Mouse (Mus musculus): Measurements from ENCODE around the gene Mfap2.

Mfap2 gene

GRCm38 (mm10) chr4:141010118-141010517, at the start of gene Mfap2:
Gene Mfap2 (plus strand): TSS chr4:141010418.
- in situ Hi-C loops (cut with MboI, MseI), result no loop called here

DNA sequence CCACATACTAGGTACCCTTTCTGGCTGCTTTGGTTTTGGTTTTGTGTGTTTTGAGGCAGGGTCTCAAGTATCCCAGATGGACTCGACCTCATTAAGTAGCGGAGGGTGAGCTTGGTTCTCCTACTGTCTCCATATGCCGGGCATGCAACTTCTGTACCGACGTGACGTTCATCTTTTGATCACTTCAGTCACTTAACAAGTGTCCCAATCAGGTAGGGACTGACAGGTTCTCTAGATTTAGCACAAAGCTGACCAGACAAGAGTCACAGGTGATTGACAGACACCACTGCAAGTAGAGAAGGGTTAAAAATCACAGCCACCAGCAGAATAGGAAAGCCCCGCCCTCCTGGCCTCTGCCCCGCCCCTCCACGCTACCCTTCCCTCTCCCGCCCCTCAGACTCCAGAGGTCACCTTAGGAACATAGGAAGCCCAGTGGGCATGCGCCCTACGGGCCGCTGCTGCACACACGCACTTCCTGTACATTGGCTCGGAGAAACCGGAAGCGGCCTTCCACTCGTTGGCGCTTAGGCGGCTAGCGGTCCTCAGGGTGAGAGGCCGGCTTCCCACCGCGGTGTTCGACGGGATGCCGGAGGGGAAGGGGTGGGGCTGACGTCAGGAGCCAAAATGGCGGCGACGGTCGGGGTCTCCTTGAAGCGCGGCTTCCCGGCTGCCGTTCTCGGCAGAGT, 49.3 kb upstream of the Mfap2 start, which contains the start of gene Sdhb:
Gene Sdhb (plus strand): TSS at position 423 of the 686 bp plus-strand sequence.
- in situ Hi-C loops (cut with MboI, MseI), result loop anchor here (25.0 kb wide), 1 partner anchor 1374 kb away; no protein-coding TSS in a partner anchor

GRCm38 (mm10) chr4:140961467-140962206, 48.6 kb upstream of the Mfap2 start:
- in situ Hi-C loops (cut with MboI, MseI), result loop anchor here (25.0 kb wide), 1 partner anchor 1374 kb away; no protein-coding TSS in a partner anchor

DNA sequence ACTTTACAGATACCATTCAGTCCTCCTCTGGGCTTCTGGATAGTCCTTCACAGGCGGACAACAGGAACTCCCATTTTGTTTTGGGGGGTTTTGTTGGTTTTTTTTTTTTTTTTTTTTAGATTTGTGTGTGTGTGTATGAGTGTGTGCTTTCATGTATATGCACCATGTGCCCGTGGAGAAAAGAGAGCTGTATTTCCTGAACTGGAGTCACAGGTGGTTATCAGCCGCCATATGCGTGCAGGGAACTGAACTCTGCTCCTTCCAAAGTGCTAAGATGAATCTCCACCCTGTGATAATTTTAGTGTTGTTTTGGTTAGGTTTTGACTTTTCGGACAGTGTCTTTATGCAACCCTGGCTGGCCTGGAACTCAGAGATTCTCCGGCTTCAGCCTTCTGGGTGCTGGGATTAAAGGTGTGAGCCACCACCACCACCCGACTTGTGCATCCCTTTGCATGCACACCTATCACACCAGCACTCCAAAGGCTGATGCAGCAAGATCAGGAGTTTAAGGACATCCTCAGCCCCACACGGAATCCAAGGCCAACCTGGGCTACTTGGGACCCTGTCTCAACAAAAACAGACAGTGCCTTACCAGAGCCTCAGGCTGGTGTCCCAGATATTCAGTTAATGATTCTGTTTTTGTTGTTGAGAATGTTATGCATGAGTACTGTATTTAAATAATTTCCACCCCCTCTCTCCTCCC, 47.9 kb upstream of the Mfap2 start:
- in situ Hi-C loops (cut with MboI, MseI), result loop anchor here (25.0 kb wide), 1 partner anchor 1375 kb away; no protein-coding TSS in a partner anchor

DNA sequence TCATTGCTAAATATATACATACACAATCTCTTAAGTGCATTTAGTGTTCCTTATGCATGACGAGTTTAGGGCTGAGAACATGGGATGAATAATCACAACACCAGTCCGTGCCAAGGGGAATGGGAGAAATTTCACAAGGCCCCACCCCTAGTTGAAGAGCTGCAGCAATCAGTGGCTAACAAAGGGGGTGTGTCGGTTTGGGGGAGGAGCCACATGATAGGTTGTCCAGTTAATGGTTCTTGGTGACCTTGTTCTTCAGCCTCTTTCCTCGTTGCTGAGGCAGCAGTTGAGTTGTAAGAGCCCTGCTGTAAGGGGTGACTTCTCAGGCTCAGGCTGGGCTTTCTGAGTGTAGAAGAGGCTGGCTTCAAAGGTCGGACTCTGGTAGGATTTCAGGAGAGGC, 47.3 kb upstream of the Mfap2 start:
- in situ Hi-C loops (cut with MboI, MseI), result loop anchor here (25.0 kb wide), 1 partner anchor 1376 kb away; no protein-coding TSS in a partner anchor

DNA sequence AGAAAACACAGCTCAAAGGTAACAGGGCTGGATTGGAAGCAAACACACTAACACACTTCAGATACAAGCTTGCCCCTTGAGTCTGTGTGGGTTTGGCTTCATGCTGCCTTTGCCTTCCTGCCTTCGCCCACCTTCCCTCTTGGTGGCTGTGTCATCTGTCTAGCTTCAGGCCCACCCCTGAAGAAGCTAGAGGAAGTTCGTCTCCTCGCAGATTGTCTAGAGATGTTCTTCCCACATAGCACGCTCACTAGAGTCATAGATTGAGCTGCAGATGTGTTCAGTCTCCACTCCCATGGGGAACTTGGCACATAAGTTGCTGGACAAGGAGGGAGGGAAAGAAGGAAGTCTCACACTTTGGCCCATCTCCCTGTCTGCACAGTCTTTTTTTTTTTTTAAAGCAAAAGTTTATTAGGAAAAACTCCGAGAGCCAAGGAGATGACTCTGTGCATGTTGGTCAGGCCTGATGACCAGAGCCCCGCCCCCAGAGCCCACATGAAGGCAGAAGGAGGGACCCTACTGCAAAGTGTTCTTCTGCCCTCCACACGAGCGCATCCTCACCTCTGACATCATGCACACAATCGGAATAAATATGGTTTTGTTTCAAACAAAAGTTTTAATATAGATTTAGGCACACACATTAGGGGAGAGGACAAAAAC, 46.1 kb upstream of the Mfap2 start:
- in situ Hi-C loops (cut with MboI, MseI), result loop anchor here (25.0 kb wide), 1 partner anchor 1377 kb away; no protein-coding TSS in a partner anchor

GRCm38 (mm10) chr4:140964620-140965019, 45.6 kb upstream of the Mfap2 start:
- in situ Hi-C loops (cut with MboI, MseI), result loop anchor here (25.0 kb wide), 1 partner anchor 1377 kb away; no protein-coding TSS in a partner anchor

DNA sequence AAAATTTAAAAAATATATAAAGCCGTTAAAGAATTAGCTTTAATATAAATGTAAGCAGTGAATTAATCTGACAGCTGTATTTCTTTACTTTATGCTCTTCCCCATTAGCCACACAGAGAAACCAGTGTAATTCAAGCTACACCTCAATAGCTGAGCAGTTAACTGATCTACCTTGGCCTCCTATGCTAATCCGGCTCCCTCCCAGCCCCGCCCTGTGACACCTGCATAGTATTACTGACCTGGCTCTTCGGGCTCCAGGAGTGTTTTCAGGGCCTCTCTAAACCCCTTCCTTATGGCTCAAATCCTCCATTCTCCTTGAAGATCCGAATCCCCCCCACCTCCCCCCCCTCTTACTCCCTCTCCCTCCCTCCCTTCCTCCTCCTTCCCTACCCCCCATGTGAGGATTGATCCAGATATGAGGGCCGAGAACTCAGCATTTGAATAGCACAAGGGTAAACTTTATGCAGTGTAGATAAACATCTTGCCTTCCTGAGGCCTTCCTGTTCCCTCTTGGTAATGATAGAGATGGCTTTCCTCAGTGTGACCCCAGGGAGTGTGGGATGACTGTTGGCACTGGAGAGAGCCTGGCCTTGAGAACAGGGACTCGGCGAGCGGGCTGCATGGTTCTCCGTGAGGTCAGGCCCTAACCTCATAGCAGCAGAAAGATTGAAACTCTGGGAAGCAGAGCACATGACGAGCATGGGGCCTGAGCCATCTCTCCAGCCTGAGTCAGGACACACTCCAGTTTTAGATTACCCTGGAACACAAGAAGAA, 42.6 kb upstream of the Mfap2 start:
- in situ Hi-C loops (cut with MboI, MseI), result loop anchor here (25.0 kb wide), 1 partner anchor 1380 kb away; no protein-coding TSS in a partner anchor

- in situ Hi-C loops (cut with MboI, MseI), result loop anchor here (10.0 to 25.0 kb wide), 2 partner anchors 1384 to 1527 kb away; no protein-coding TSS in a partner anchor
Measured at GRCm38 (mm10) chr4:140971691-140972090, 38.5 kb upstream of the Mfap2 start.

- in situ Hi-C loops (cut with MboI, MseI), result loop anchor here (10.0 to 25.0 kb wide), 2 partner anchors 1387 to 1530 kb away; no protein-coding TSS in a partner anchor
Measured at GRCm38 (mm10) chr4:140974408-140974807, 35.8 kb upstream of the Mfap2 start.

- in situ Hi-C loops (cut with MboI, MseI), result loop anchor here (10.0 kb wide), 1 partner anchor 1531 kb away; no protein-coding TSS in a partner anchor
Measured at GRCm38 (mm10) chr4:140975356-140975755, 34.9 kb upstream of the Mfap2 start.

DNA sequence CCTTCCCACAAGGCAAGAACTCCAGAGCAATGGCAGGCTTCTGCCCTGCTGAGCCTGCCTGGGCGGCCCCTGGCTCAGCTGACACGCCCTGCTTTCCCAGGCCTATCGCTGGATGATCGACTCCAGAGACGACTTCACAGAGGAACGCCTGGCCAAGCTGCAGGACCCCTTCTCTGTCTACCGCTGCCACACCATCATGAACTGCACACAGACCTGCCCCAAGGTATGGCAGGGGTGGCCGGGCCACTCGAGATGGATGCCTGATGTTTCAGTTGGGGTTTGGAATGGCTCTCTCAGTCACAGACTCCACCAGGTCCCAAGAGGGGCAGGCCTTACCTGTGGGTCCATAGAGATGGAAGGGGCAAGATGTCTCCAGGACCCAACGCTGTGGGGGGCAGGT, 32.9 kb upstream of the Mfap2 start:
- in situ Hi-C loops (cut with MboI, MseI), result loop anchor here (10.0 kb wide), 1 partner anchor 1532 kb away; no protein-coding TSS in a partner anchor

DNA sequence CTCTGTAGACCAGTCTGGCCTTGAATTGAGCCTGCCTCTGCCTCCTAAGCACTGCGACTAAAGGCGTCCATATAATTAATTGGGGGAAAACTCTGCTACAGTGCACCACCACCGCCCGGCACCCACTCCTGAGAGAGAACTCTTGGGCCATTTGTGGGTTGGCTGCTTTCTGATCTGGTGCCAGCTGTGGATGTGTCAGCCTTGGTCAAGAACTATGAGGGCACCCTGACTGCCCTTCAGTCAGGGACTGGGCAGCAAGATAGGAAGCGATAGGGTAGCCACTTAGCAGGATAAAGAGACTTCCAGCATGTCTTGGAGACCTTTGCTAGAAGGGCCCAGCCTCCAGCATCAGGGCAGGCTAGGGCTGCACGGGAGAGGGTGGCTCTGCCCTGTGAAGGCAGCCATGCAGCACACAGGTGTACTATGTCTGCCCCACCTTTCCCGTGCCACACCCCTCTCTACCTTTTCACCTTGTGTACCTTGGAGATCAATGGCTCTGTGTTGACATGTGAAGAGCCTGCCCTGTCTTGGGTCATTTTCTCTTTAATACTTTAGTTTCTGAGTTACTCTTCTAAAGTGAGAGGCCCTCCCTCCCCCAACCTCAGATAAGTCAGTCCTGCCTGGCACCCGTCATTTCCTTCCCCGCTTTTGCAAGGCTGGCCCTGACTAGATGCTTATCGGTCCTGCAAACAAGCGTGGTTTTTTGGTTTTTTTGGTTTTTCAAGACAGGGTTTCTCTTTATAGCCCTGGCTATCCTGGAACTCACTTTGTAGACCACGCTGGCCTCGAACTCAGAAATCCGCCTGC, 32.1 kb upstream of the Mfap2 start:
- in situ Hi-C loops (cut with MboI, MseI), result loop anchor here (10.0 kb wide), 1 partner anchor 1533 kb away; no protein-coding TSS in a partner anchor

GRCm38 (mm10) chr4:140981605-140982004, 28.6 kb upstream of the Mfap2 start:
- in situ Hi-C loops (cut with MboI, MseI), result loop anchor here (5.0 kb wide), 1 partner anchor 81 kb away; the partner anchor contains the start of gene Crocc

DNA sequence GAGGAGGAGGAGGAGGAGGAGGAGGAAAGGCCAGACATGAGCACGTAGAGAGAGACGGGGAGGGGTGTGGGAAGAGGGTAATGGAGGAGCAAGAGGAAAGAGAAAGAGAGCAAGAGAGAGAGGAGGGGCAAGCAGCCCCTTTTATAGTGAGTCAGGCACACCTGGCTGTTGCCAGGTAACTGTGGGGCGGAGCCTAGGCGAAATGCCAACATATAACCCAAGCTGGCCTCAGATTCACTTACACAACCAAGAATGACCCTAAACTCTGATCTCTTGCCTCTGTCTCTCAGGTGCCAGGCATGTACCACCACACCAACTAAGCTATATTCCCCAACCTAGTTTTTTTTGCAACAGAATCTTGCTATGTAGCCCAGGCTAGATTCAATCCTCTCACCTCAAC, 27.4 kb upstream of the Mfap2 start:
- in situ Hi-C loops (cut with MboI, MseI), result loop anchor here (5.0 kb wide), 1 partner anchor 79 kb away; the partner anchor contains the start of gene Crocc

- in situ Hi-C loops (cut with MboI, MseI), result loop anchor here (5.0 kb wide), 1 partner anchor 79 kb away; the partner anchor contains the start of gene Crocc
Measured at GRCm38 (mm10) chr4:140983442-140983841, 26.8 kb upstream of the Mfap2 start.

DNA sequence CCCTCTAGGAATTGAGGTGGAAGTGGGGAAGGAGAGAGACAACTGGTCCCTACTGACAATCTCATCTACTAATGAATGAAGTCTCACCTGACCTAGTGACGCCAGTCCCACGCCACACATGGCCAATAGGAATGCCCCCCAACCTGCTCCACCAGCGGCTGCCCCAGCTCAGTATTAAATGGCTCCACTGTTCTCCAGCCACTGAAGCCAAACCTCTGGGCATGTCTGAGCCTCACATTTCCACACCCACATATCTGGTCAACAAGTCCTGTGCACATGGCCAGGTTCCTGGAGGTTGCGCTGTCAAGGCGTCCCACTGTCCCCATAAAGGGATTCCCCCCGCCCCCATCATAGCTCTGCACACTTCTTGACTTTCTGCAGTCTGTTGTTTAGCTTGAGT, 25.7 kb upstream of the Mfap2 start:
- in situ Hi-C loops (cut with MboI, MseI), result loop anchor here (5.0 kb wide), 1 partner anchor 78 kb away; the partner anchor contains the start of gene Crocc

DNA sequence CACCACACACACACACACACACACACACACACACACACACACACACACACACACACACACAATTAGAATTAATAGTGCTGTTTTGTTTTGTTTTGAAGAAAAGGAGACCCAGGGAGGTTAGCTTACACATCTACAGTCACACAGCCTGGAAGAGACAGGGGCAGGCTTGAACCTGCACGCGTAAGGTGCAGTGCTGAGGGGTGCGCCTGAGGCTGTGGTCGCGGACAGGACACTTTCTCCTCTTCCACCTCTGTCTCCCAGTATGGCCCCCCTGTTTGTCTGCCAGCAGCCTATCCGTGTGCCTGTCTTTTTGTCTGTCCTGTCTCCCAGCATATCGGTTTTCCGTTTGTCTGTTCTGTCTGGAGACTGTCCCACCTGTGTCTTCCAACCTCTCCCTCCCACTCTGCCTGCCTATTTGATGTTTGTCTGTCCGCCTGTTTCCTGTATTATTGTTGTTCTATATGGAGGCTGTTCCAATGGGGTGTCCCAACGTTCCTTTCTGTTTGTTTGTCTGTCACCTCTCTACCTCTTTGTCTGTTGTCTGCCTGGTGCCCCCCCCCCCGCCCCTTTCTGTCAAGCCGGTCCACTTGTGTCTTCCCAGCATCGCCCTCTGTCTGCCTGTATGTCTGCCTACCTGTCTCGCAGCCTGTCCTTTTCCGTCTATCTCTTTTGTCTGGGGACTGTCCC, 24.1 kb upstream of the Mfap2 start:
- in situ Hi-C loops (cut with MboI, MseI), result no loop called here
